Comparison of ENCODE assay signal across 10 mouse cellular contexts in genomic region chr2:32756674-32757055, GRCm38 (mm10). TPM values are rescaled to one million over a fixed set of nuclear protein-coding genes. Genes with fewer than 3 reads are reported as not detected.
DNase-seq lines count a peak whose midpoint lies in the region; ATAC-seq lines count a peak whose summit lies in the region.
"Had no signal": no experiment of that assay in that cellular context is flagged by ENCODE, and none has a peak within 500 bp of the region (broad histone marks: within the 10 kb centered on the region; RNA-seq: fewer than 3 reads in every experiment).

No protein-coding gene starts in this region.

- H3K27ac ChIP-seq in heart, embryonic 12.5 days (ENCODE audit: poor library complexity, severe bottlenecking): no peak overlapping the region
- H3K27ac ChIP-seq in embryonic facial prominence, embryonic 10.5 days (replicated peaks): no peak overlapping the region
- H3K27ac ChIP-seq in hindbrain, embryonic 15.5 days (replicated peaks): peak overlapping the region; percentile 96; the same call in 1 of the 2 replicates

- peaks cover 19% of the 10 kb centered on the region for H3K4me1 ChIP-seq in heart, embryonic 12.5 days (replicated peaks)
- H3K4me1 ChIP-seq in embryonic facial prominence, embryonic 10.5 days: peaks cover 33% of the 10 kb centered on the region
- H3K4me1 ChIP-seq in hindbrain, embryonic 15.5 days (replicated peaks): peaks cover 23% of the 10 kb centered on the region

- no peaks in the 10 kb centered on the region for H3K9me3 ChIP-seq in heart, embryonic 12.5 days (replicated peaks)
- H3K9me3 ChIP-seq in embryonic facial prominence, embryonic 10.5 days: no peaks in the 10 kb centered on the region
- H3K9me3 ChIP-seq in hindbrain, embryonic 15.5 days: no peaks in the 10 kb centered on the region

- no peak overlapping the region for H3K9ac ChIP-seq in heart, embryonic 12.5 days
- no peak overlapping the region for H3K9ac ChIP-seq in hindbrain, embryonic 15.5 days

- 40% methylated on average over 6 of the region's 6 CpGs for WGBS in heart, embryonic 12.5 days
- 36% methylated on average over 6 of the region's 6 CpGs for WGBS in embryonic facial prominence, embryonic 10.5 days
- 32% methylated on average over 6 of the region's 6 CpGs for WGBS in hindbrain, embryonic 15.5 days

- DNase-seq in heart, postnatal 36 days: no peak
- DNase-seq in embryonic facial prominence, embryonic 10.5 days (ENCODE audit: low spot score): no peak
- no peak for DNase-seq in cerebellum, adult 9-10 months
- no peak for DNase-seq in adrenal gland, postnatal 25 days

- intact Hi-C loops in heart, postnatal 36 days (cut with DNase I): loop anchor here (1.0 to 5.0 kb wide), 2 partner anchors 43 to 124 kb away; partner anchors contain the start of gene Cdk9

- peak overlapping the region; percentile 37 for H3K4me2 ChIP-seq in heart, embryonic 12.5 days
- peak overlapping the region; percentile 61 for H3K4me2 ChIP-seq in hindbrain, embryonic 15.5 days

- H3K4me3 ChIP-seq in heart, embryonic 12.5 days: no peak overlapping the region
- peak overlapping the region; percentile 75 for H3K4me3 ChIP-seq in embryonic facial prominence, embryonic 10.5 days
- H3K4me3 ChIP-seq in hindbrain, embryonic 15.5 days: peak overlapping the region; percentile 77

- peaks cover 48% of the 10 kb centered on the region for H3K36me3 ChIP-seq in heart, embryonic 12.5 days
- H3K36me3 ChIP-seq in embryonic facial prominence, embryonic 10.5 days (replicated peaks): peaks cover 55% of the 10 kb centered on the region
- H3K36me3 ChIP-seq in hindbrain, embryonic 15.5 days: peaks cover 41% of the 10 kb centered on the region

- no peak; the same call in 1 of the 2 replicates for ATAC-seq in heart, embryonic 12.5 days (ENCODE audit: insufficient number of reproducible peaks, low FRiP score)
- ATAC-seq in hindbrain, embryonic 15.5 days (ENCODE audit: low FRiP score, low read depth): peak; percentile 49
- ATAC-seq in megakaryocyte-erythroid progenitor cell, adult 5-6 weeks (replicated peaks; ENCODE audit: low FRiP score, low TSS enrichment, poor library complexity, severe bottlenecking): 0 out of 2 replicates have a peak, but pooled peaks have one; percentile 1
- ATAC-seq in inflammation-experienced regulatory T-cells, adult 6 months: no peak

- 0 out of 2 replicates have a peak, but pooled peaks cover 3% of the 10 kb centered on the region for H3K27me3 ChIP-seq in heart, embryonic 12.5 days (replicated peaks)
- H3K27me3 ChIP-seq in embryonic facial prominence, embryonic 10.5 days (replicated peaks; ENCODE audit: low read depth, poor library complexity, severe bottlenecking): peaks cover 11% of the 10 kb centered on the region; the same call in 1 of the 2 replicates
- no peaks in the 10 kb centered on the region for H3K27me3 ChIP-seq in hindbrain, embryonic 15.5 days

RNA-seq across cellular contexts. Expression of gene Tor2a, which starts 0.4 kb away (rescaled TPM):
- 38.5 and 39.3 TPM in 2 replicates for polyA plus RNA-seq in heart, embryonic 12.5 days (2016; fragmentation: Nextera tagmentation; extraction: Ambion mirVana)
- 1 to 10 TPM; 6.8 to 9.6 TPM for total RNA-seq in heart, postnatal 36 days (2021)
- 48.9 and 53.5 TPM in 2 replicates for polyA plus RNA-seq in embryonic facial prominence, embryonic 10.5 days (2016; fragmentation: Nextera tagmentation; extraction: Ambion mirVana)
- 50.3 and 53.3 TPM in 2 replicates for polyA plus RNA-seq in hindbrain, embryonic 15.5 days (2015; fragmentation: Nextera tagmentation; extraction: Ambion mirVana)
- total RNA-seq in megakaryocyte-erythroid progenitor cell, adult 5-6 weeks (2014; fragmentation: Nextera tagmentation): 29.8 and 30.9 TPM in 2 replicates
- 17.1 and 17.4 TPM in 2 replicates for total RNA-seq in megakaryocyte-erythroid progenitor cell, adult 5-6 weeks (2017)
- 10 to 100 TPM; 56.4 to 69.0 (median 67.4) TPM for polyA plus RNA-seq in inflammation-experienced regulatory T-cells, adult 6 months (2017; shearing (Covaris generic))
- total RNA-seq in adrenal gland, postnatal 25 days (2021): 24.7 and 30.8 TPM in 2 replicates

RNA-seq across cellular contexts. Expression of gene 6330409D20Rik, which starts 15.8 kb away (rescaled TPM):
- not detected in 2 replicates for polyA plus RNA-seq in heart, embryonic 12.5 days (2016; fragmentation: Nextera tagmentation; extraction: Ambion mirVana)
- not detected for total RNA-seq in heart, postnatal 36 days (2021)
- polyA plus RNA-seq in embryonic facial prominence, embryonic 10.5 days (2016; fragmentation: Nextera tagmentation; extraction: Ambion mirVana): 0.52 and 0.57 TPM in 2 replicates
- polyA plus RNA-seq in hindbrain, embryonic 15.5 days (2015; fragmentation: Nextera tagmentation; extraction: Ambion mirVana): 3.4 and 3.5 TPM in 2 replicates
- not detected in 2 replicates for total RNA-seq in megakaryocyte-erythroid progenitor cell, adult 5-6 weeks (2014; fragmentation: Nextera tagmentation)
- total RNA-seq in megakaryocyte-erythroid progenitor cell, adult 5-6 weeks (2017): not detected in 2 replicates
- polyA plus RNA-seq in inflammation-experienced regulatory T-cells, adult 6 months (2017; shearing (Covaris generic)): 1 to 10 TPM in 2 of 3 experiments, not detected in 1; 1.2 to 1.3 TPM
- not detected in 2 replicates for total RNA-seq in adrenal gland, postnatal 25 days (2021)
- total RNA-seq: common myeloid progenitor, adult 5-6 weeks; hematopoietic stem cell, adult 5-6 weeks had no signal

RNA-seq across cellular contexts. Expression of gene Ttc16, which starts 18.8 kb away (rescaled TPM):
- polyA plus RNA-seq in heart, embryonic 12.5 days (2016; fragmentation: Nextera tagmentation; extraction: Ambion mirVana): 0.09 and 0.24 TPM in 2 replicates
- under 1 TPM; 0.08 to 0.14 TPM for total RNA-seq in heart, postnatal 36 days (2021)
- polyA plus RNA-seq in embryonic facial prominence, embryonic 10.5 days (2016; fragmentation: Nextera tagmentation; extraction: Ambion mirVana): 0.31 and 0.34 TPM in 2 replicates
- 0.59 and 0.62 TPM in 2 replicates for polyA plus RNA-seq in hindbrain, embryonic 15.5 days (2015; fragmentation: Nextera tagmentation; extraction: Ambion mirVana)
- total RNA-seq in megakaryocyte-erythroid progenitor cell, adult 5-6 weeks (2014; fragmentation: Nextera tagmentation): not detected in 2 replicates
- total RNA-seq in megakaryocyte-erythroid progenitor cell, adult 5-6 weeks (2017): 1.6 TPM in 1 of 2 replicates, not detected in the other
- 1 to 10 TPM in 1 of 3 experiments, under 1 TPM in 2; 0.55 to 1.8 (median 0.95) TPM for polyA plus RNA-seq in inflammation-experienced regulatory T-cells, adult 6 months (2017; shearing (Covaris generic))
- total RNA-seq in adrenal gland, postnatal 25 days (2021): 0.15 and 0.24 TPM in 2 replicates
- total RNA-seq: common myeloid progenitor, adult 5-6 weeks; hematopoietic stem cell, adult 5-6 weeks had no signal

RNA-seq across cellular contexts. Expression of gene Ptrh1, which starts 18.9 kb away (rescaled TPM):
- polyA plus RNA-seq in heart, embryonic 12.5 days (2016; fragmentation: Nextera tagmentation; extraction: Ambion mirVana): 4.2 and 5.2 TPM in 2 replicates
- 1 to 10 TPM; 3.7 to 3.8 TPM for total RNA-seq in heart, postnatal 36 days (2021)
- 5.3 and 6.4 TPM in 2 replicates for polyA plus RNA-seq in embryonic facial prominence, embryonic 10.5 days (2016; fragmentation: Nextera tagmentation; extraction: Ambion mirVana)
- polyA plus RNA-seq in hindbrain, embryonic 15.5 days (2015; fragmentation: Nextera tagmentation; extraction: Ambion mirVana): 4.3 and 5.0 TPM in 2 replicates
- total RNA-seq in megakaryocyte-erythroid progenitor cell, adult 5-6 weeks (2014; fragmentation: Nextera tagmentation): 5.2 and 6.9 TPM in 2 replicates
- total RNA-seq in megakaryocyte-erythroid progenitor cell, adult 5-6 weeks (2017): 0.46 and 3.9 TPM in 2 replicates
- polyA plus RNA-seq in inflammation-experienced regulatory T-cells, adult 6 months (2017; shearing (Covaris generic)): 1 to 10 TPM; 6.5 to 9.3 (median 8.1) TPM
- 5.7 and 5.9 TPM in 2 replicates for total RNA-seq in adrenal gland, postnatal 25 days (2021)

RNA-seq across cellular contexts. Expression of gene Cfap157, which starts 27.6 kb away (rescaled TPM):
- 0.63 and 0.98 TPM in 2 replicates for polyA plus RNA-seq in heart, embryonic 12.5 days (2016; fragmentation: Nextera tagmentation; extraction: Ambion mirVana)
- not detected for total RNA-seq in heart, postnatal 36 days (2021)
- 0.54 and 0.60 TPM in 2 replicates for polyA plus RNA-seq in embryonic facial prominence, embryonic 10.5 days (2016; fragmentation: Nextera tagmentation; extraction: Ambion mirVana)
- polyA plus RNA-seq in hindbrain, embryonic 15.5 days (2015; fragmentation: Nextera tagmentation; extraction: Ambion mirVana): 1.3 and 2.0 TPM in 2 replicates
- total RNA-seq in megakaryocyte-erythroid progenitor cell, adult 5-6 weeks (2014; fragmentation: Nextera tagmentation): not detected in 2 replicates
- total RNA-seq in megakaryocyte-erythroid progenitor cell, adult 5-6 weeks (2017): not detected in 2 replicates
- 1 to 10 TPM in 1 of 3 experiments, under 1 TPM in 1, not detected in 1; 0.53 to 1.3 TPM for polyA plus RNA-seq in inflammation-experienced regulatory T-cells, adult 6 months (2017; shearing (Covaris generic))
- total RNA-seq in adrenal gland, postnatal 25 days (2021): not detected in 2 replicates
- total RNA-seq: common myeloid progenitor, adult 5-6 weeks; hematopoietic stem cell, adult 5-6 weeks had no signal

Comparison
In these comparisons a context has a peak if more than half of its experiments do, and no peak if none do; other contexts are left out.
1. ATAC-seq: peak in hindbrain, embryonic 15.5 days (single experiment) and megakaryocyte-erythroid progenitor cell, adult 5-6 weeks (single experiment); none in heart, embryonic 12.5 days (single experiment) and inflammation-experienced regulatory T-cells, adult 6 months (single experiment).